Comparison of ENCODE assay signal across 14 mouse cellular contexts in genomic region chr3:28526671-28527070, GRCm38 (mm10).
"Had no signal": no experiment of that assay in that cellular context is flagged by ENCODE, and none has a peak within 500 bp of the region (broad histone marks: within the 10 kb centered on the region; RNA-seq: fewer than 3 reads in every experiment).

No protein-coding gene starts in this region.

- H3K9me3 ChIP-seq: limb, embryonic 12.5 days; liver, embryonic 15.5 days; neural tube, embryonic 12.5 days had no signal

- DNase-seq: kidney, adult 18-20 months; kidney, postnatal 10 days; kidney, postnatal 4 days; liver; lung, postnatal 36 days; midbrain, embryonic 14.5 days; retina, postnatal 1 day; right cerebral cortex, postnatal 4 days; spleen, adult 18-20 months; thymus, adult 18-20 months; thymus, postnatal 14 days had no signal

- H3K4me1 ChIP-seq: liver, embryonic 15.5 days had no signal

- H3K27ac ChIP-seq: limb, embryonic 12.5 days; liver, embryonic 15.5 days; neural tube, embryonic 12.5 days had no signal

- H3K4me3 ChIP-seq: limb, embryonic 12.5 days; liver, embryonic 15.5 days; neural tube, embryonic 12.5 days had no signal

- H3K4me2 ChIP-seq: limb, embryonic 12.5 days; liver, embryonic 15.5 days; neural tube, embryonic 12.5 days had no signal

- H3K27me3 ChIP-seq: liver, embryonic 15.5 days; neural tube, embryonic 12.5 days had no signal

- H3K9ac ChIP-seq: limb, embryonic 12.5 days; liver, embryonic 15.5 days; neural tube, embryonic 12.5 days had no signal

- H3K36me3 ChIP-seq: limb, embryonic 12.5 days; liver, embryonic 15.5 days; neural tube, embryonic 12.5 days had no signal
